Mouse (Mus musculus) heart, postnatal 4 days (tissue): Measurements from ENCODE around the gene Zfand5. TPM values are rescaled to one million over a fixed set of nuclear protein-coding genes. Genes with fewer than 3 reads are reported as not detected.

ENCODE experiments used
- DNase-seq: peaks from one replicate; pipeline ENCODE4 v3.0.0; 2021
- total RNA-seq, 2 experiments: library from RNA; stranded (reverse); gene quantifications; 2 replicates each; pipeline ENCODE4 v1.2.3; 2021

Gene Zfand5
- total RNA-seq, 2 experiments from 2014 or later = 93.1 to 99.6 TPM

GRCm38 (mm10) chr19:21329770-21330169, 57.7 kb downstream of the Zfand5 start:
- peak; percentile 82 for DNase-seq

- DNase-seq = no peak
Measured at GRCm38 (mm10) chr19:21330305-21331115, 58.4 kb downstream of the Zfand5 start.

GRCm38 (mm10) chr19:21331621-21332155, 59.6 kb downstream of the Zfand5 start:
- DNase-seq = no peak

Other genes starting within 250 kb of the Zfand5 start
- gene Gda, start 201.2 kb downstream of the Zfand5 start, total RNA-seq = 1 to 10 TPM; 1.2 to 2.9 TPM